Mouse (Mus musculus): ENCODE measurements around the gene Rarg. TPM values are rescaled to one million over a fixed set of nuclear protein-coding genes. Genes with fewer than 3 reads are reported as not detected.
A peak's percentile ranks its signal among the peaks of the same experiment; 100 is the strongest.

The Rarg gene
- polyA plus RNA-seq, 1 experiment from 2014 or later, result 27.2 TPM

DNA sequence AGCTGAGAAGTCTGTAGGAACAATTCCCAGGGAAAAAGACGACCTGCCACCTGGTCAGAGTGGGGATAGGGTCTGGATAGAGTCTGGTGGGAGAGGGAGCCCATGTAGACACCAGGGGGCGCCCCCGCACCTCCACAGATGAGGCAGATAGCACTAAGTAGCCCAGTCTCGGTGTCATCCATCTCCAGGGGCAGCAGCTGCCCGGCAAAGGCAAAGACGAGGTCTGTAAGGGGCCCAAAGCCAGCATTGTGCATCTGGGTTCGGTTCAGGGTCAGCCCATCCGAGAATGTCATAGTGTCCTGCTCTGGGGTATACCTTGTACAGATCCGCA is 18.1 kb downstream of the Rarg start:
- Histone ChIP-seq H3K36me3 (ENCODE audit: control insufficient read depth, insufficient read depth, low read length) (peaks cover 9% of the 10 kb centered on the region; the same call in 1 of the 2 replicates), H3K9ac (ENCODE audit: low read length) (no peak overlapping the region), H3K4me3 (ENCODE audit: low read depth, low read length) (no peak overlapping the region), H3K27ac (replicated peaks) (no peak overlapping the region; the same call in 1 of the 2 replicates), H3K9me3 (ENCODE audit: control insufficient read depth, low read length) (no peaks in the 10 kb centered on the region), H3K27me3 (ENCODE audit: control insufficient read depth, insufficient read depth, low read length) (no peaks in the 10 kb centered on the region), H3K4me1 (replicated peaks; ENCODE audit: control insufficient read depth, insufficient read depth) (peaks cover 10% of the 10 kb centered on the region), H3K4me2 (replicated peaks; ENCODE audit: low read depth) (no peak overlapping the region)
- 12% methylated on average over 9 of the region's 9 CpGs for WGBS
- ATAC-seq (ENCODE audit: low FRiP score, low TSS enrichment), result no peak
- no peak for TF ChIP-seq EP300 (optimal IDR thresholded peaks at IDR 0.05)
- peak; percentile 88 for TF ChIP-seq CTCF (IDR thresholded peaks at IDR 0.05; ENCODE audit: low read depth)
- DNase-seq (ENCODE audit: low spot score), result peak; percentile 83

DNA sequence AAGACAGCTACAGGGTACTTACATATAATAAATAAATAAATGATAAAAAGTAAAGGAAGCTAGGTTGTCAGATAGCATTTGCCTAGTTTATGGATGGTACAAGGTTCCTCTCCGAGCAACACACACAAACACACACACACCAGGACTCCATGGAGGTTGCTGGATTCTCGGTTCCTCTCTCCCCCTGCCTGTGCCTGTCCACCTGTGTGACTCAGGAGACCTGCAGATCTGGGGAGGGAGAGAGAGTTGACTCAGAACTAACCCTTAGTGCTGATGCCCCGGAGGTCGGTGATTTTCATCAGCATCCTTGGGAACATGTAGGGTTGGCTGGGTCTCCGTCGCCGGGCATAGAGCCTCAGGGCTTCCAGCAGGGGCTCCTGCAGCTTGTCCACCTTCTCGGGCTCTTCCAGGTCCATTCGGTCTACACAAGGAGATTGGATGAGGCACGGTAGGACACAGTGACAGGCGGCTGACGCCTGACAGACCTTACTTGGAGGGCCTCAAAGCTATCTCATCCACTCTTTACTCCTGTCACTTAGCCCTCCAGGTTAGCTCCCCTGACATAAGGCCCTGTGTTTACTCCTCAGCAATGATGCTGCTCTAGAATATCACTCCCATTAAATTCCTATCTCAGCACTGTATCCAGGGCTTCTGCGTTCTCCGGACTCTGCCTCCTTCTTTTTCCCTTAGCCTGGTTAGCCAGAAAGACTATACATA is 18.6 kb downstream of the Rarg start:
- 86% methylated on average over 14 of the region's 14 CpGs for WGBS
- Histone ChIP-seq H3K36me3 (ENCODE audit: control insufficient read depth, insufficient read depth, low read length) (peaks cover 9% of the 10 kb centered on the region; the same call in 1 of the 2 replicates), H3K9ac (ENCODE audit: low read length) (no peak overlapping the region)

DNA sequence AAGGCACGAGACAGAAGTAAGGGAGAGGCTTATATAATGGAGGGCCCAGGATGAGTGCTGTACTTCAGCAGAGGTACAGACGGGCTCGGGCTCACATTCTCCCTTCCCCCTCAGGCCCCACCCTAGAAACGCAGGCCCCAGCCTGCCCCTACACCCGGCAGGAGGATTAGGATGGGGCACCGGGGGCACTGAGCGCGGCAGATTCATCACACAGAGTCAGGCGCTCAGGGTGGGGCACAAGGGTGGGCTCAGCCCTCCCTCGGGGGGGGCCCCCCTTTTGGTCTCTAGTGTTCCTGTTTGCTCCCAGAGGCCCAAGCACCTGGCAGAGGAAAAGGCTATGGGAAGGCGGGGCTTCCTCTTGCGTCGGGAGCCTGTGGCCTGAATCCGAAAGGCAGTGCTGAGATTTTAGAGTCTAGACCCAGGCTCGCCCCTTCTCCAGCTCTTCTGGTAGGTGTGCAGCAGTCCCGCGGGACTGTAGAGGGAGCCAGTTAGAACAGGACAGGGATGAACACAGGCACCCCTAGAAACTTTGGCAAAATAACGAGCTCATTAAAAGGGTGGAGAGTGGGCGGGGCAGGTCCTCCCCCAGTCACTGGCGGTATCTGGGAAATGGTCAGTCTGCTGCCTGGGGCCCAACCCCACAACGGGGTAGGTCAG is 21.8 kb downstream of the Rarg start:
- TF ChIP-seq EP300 (optimal IDR thresholded peaks at IDR 0.05) (peak; percentile 81), CTCF (IDR thresholded peaks at IDR 0.05; ENCODE audit: low read depth) (peak; percentile 44)
- peak; percentile 80 for DNase-seq (ENCODE audit: low spot score)
- Histone ChIP-seq H3K9ac (ENCODE audit: low read length) (peak overlapping the region; percentile 31; the same call in 1 of the 2 replicates), H3K36me3 (ENCODE audit: control insufficient read depth, insufficient read depth, low read length) (peaks cover 6% of the 10 kb centered on the region; the same call in 1 of the 2 replicates), H3K4me1 (replicated peaks; ENCODE audit: control insufficient read depth, insufficient read depth) (no peaks in the 10 kb centered on the region), H3K27me3 (ENCODE audit: control insufficient read depth, insufficient read depth, low read length) (no peaks in the 10 kb centered on the region), H3K9me3 (ENCODE audit: control insufficient read depth, low read length) (no peaks in the 10 kb centered on the region), H3K27ac (replicated peaks) (peak overlapping the region; percentile 69), H3K4me3 (ENCODE audit: low read depth, low read length) (peak overlapping the region; percentile 8), H3K4me2 (replicated peaks; ENCODE audit: low read depth) (peak overlapping the region; percentile 37)
- ATAC-seq (ENCODE audit: low FRiP score, low TSS enrichment), result peak; percentile 77
- WGBS, result 14% methylated on average over 20 of the region's 21 CpGs

More for the DNA sequence above, 18.6 kb downstream of the Rarg start:
- ATAC-seq (ENCODE audit: low FRiP score, low TSS enrichment) (no peak), DNase-seq (ENCODE audit: low spot score) (no peak)
- no peak overlapping the region for H3K4me2 ChIP-seq (replicated peaks; ENCODE audit: low read depth)
- H3K27me3 ChIP-seq (ENCODE audit: control insufficient read depth, insufficient read depth, low read length), result no peaks in the 10 kb centered on the region
- H3K4me1 ChIP-seq (replicated peaks; ENCODE audit: control insufficient read depth, insufficient read depth), result peaks cover 9% of the 10 kb centered on the region
- H3K9me3 ChIP-seq (ENCODE audit: control insufficient read depth, low read length), result no peaks in the 10 kb centered on the region
- no peak for TF ChIP-seq CTCF (IDR thresholded peaks at IDR 0.05; ENCODE audit: low read depth)
- TF ChIP-seq EP300 (optimal IDR thresholded peaks at IDR 0.05), result no peak
- no peak overlapping the region for H3K4me3 ChIP-seq (ENCODE audit: low read depth, low read length)
- no peak overlapping the region; the same call in 1 of the 2 replicates for H3K27ac ChIP-seq (replicated peaks)

DNA sequence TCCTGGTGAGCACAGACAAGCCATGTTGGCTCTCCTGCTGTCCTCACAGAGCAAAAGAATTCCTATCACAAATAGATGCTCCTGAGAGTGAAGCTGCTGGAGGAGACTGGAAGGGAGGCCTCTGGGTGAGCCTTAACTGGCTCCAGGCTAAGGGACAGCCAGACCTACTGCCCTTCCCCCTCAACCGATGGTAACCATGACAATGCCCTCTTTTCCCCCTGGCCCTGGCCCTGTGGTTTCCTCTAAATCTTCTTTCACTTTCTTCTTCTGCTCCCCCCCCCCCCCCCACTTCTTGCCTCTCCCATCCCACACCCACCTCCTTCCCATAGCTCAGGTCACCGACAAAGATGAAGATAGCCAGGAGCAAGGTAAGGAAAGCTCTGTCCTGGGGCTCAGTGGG is 23.4 kb downstream of the Rarg start:
- H3K4me1 ChIP-seq (replicated peaks; ENCODE audit: control insufficient read depth, insufficient read depth), result no peaks in the 10 kb centered on the region
- no peak for TF ChIP-seq CTCF (IDR thresholded peaks at IDR 0.05; ENCODE audit: low read depth)
- TF ChIP-seq EP300 (optimal IDR thresholded peaks at IDR 0.05), result no peak
- H3K27me3 ChIP-seq (ENCODE audit: control insufficient read depth, insufficient read depth, low read length), result no peaks in the 10 kb centered on the region
- ATAC-seq (ENCODE audit: low FRiP score, low TSS enrichment), result no peak
- H3K4me2 ChIP-seq (replicated peaks; ENCODE audit: low read depth), result no peak overlapping the region
- no peak for DNase-seq (ENCODE audit: low spot score)
- peaks cover 5% of the 10 kb centered on the region; the same call in 1 of the 2 replicates for H3K36me3 ChIP-seq (ENCODE audit: control insufficient read depth, insufficient read depth, low read length)
- no peak overlapping the region for H3K4me3 ChIP-seq (ENCODE audit: low read depth, low read length)
- no peaks in the 10 kb centered on the region for H3K9me3 ChIP-seq (ENCODE audit: control insufficient read depth, low read length)
- H3K9ac ChIP-seq (ENCODE audit: low read length), result no peak overlapping the region; the same call in 1 of the 2 replicates
- WGBS, result 15% methylated on average over 2 of the region's 2 CpGs
- no peak overlapping the region for H3K27ac ChIP-seq (replicated peaks)

DNA sequence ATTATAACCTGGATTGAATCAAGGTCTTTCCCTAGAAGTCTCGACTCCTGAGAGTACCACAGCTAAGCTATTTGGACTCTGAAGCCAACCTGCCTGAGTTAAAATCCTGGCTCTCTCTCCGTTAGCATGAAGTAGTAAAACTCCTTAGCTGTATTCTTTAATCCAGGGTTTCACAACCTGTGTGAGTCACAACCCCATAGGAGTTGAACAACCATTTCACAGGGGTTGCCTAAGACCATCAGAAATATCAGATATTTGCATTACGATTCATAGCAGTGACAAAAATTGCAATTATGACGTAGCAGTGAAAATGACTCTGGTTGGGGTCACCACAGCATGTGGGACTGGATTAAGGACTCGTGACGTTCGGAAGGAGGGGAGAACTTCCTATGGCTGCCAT is 24.6 kb downstream of the Rarg start:
- no peak overlapping the region for H3K4me2 ChIP-seq (replicated peaks; ENCODE audit: low read depth)
- H3K9ac ChIP-seq (ENCODE audit: low read length), result no peak overlapping the region
- H3K4me3 ChIP-seq (ENCODE audit: low read depth, low read length), result no peak overlapping the region
- DNase-seq (ENCODE audit: low spot score) (no peak), ATAC-seq (ENCODE audit: low FRiP score, low TSS enrichment) (no peak)
- no peaks in the 10 kb centered on the region for H3K9me3 ChIP-seq (ENCODE audit: control insufficient read depth, low read length)
- TF ChIP-seq EP300 (optimal IDR thresholded peaks at IDR 0.05) (no peak), CTCF (IDR thresholded peaks at IDR 0.05; ENCODE audit: low read depth) (no peak)
- no peaks in the 10 kb centered on the region for H3K4me1 ChIP-seq (replicated peaks; ENCODE audit: control insufficient read depth, insufficient read depth)
- H3K27ac ChIP-seq (replicated peaks), result no peak overlapping the region
- H3K36me3 ChIP-seq (ENCODE audit: control insufficient read depth, insufficient read depth, low read length), result peaks cover 3% of the 10 kb centered on the region; the same call in 1 of the 2 replicates
- 74% methylated on average over 7 of the region's 7 CpGs for WGBS
- H3K27me3 ChIP-seq (ENCODE audit: control insufficient read depth, insufficient read depth, low read length), result no peaks in the 10 kb centered on the region

DNA sequence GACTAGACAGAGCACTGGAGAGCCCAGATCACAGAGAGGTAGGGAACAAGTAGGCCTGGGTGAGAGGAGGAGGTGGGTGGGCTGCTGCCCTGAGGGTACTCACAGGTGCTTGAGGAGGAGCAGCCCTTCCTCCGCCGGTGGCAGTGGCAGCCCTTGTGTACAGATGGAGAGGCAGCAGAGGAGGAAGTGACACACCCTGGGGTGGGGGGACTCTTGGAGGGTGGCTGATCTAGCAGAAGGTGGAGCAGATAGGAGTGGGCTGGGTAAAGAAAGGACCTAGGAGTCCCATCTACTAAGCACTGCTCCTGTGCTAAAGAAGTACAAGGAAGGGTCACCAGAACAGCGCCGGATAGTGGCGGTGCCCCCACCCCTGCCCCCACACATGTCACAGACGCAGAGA is 25.6 kb downstream of the Rarg start, which contains the start of gene Itgb7:
TSS of gene Itgb7 (minus strand) at position 197 of the 400 bp plus-strand sequence.
- Histone ChIP-seq H3K4me3 (ENCODE audit: low read depth, low read length) (no peak within 1 kb of the TSS), H3K4me1 (replicated peaks; ENCODE audit: control insufficient read depth, insufficient read depth) (no peaks in the 10 kb centered on the region), H3K36me3 (ENCODE audit: control insufficient read depth, insufficient read depth, low read length) (no peaks in the 10 kb centered on the region; the same call in 1 of the 2 replicates), H3K9ac (ENCODE audit: low read length) (no peak within 1 kb of the TSS), H3K4me2 (replicated peaks; ENCODE audit: low read depth) (no peak within 1 kb of the TSS), H3K9me3 (ENCODE audit: control insufficient read depth, low read length) (no peaks in the 10 kb centered on the region), H3K27me3 (ENCODE audit: control insufficient read depth, insufficient read depth, low read length) (no peaks in the 10 kb centered on the region), H3K27ac (replicated peaks) (0 out of 2 replicates have a peak within 1 kb of the TSS, but pooled peaks have one; percentile 13)
- no peak for ATAC-seq (ENCODE audit: low FRiP score, low TSS enrichment)
- DNase-seq (ENCODE audit: low spot score), result peak; percentile 39
- 32% methylated on average over 6 of the region's 6 CpGs for WGBS
- no peak for TF ChIP-seq CTCF (IDR thresholded peaks at IDR 0.05; ENCODE audit: low read depth)
- no peak for TF ChIP-seq EP300 (optimal IDR thresholded peaks at IDR 0.05)
